Mouse (Mus musculus) left cerebral cortex, adult 9 months (tissue): Measurements from ENCODE around the gene Ercc6l2.

Source experiments
- DNase-seq, 2 experiments: peaks; one replicate each; pipeline ENCODE4 v3.0.0; 2022; ENCODE audit warnings: low spot score in 2 of 2

The Ercc6l2 gene

GRCm38 (mm10) chr13:63814746-63815681 lies at the start of gene Ercc6l2:
Gene Ercc6l2, plus strand, starts transcription at chr13:63815240.
- peak; percentile 98 to 99 for DNase-seq

GRCm38 (mm10) chr13:63766065-63766464 lies 49.0 kb upstream of the Ercc6l2 start:
- DNase-seq = no peak

GRCm38 (mm10) chr13:63771009-63771408 lies 44.0 kb upstream of the Ercc6l2 start:
- no peak for DNase-seq

- no peak for DNase-seq
Measured at GRCm38 (mm10) chr13:63778925-63779324, 36.1 kb upstream of the Ercc6l2 start.

GRCm38 (mm10) chr13:63779376-63780291 lies 35.4 kb upstream of the Ercc6l2 start:
- peak; percentile 1 to 58 for DNase-seq

GRCm38 (mm10) chr13:63792234-63792831 lies 22.7 kb upstream of the Ercc6l2 start:
- no peak for DNase-seq

GRCm38 (mm10) chr13:63793345-63794308 lies 21.4 kb upstream of the Ercc6l2 start:
- no peak for DNase-seq

- no peak for DNase-seq
Measured at GRCm38 (mm10) chr13:63798677-63799076, 16.4 kb upstream of the Ercc6l2 start.

GRCm38 (mm10) chr13:63799940-63800339 lies 15.1 kb upstream of the Ercc6l2 start:
- no peak for DNase-seq

GRCm38 (mm10) chr13:63801289-63801688 lies 13.8 kb upstream of the Ercc6l2 start:
- DNase-seq = no peak

GRCm38 (mm10) chr13:63807233-63807632 lies 7.8 kb upstream of the Ercc6l2 start:
- no peak for DNase-seq

GRCm38 (mm10) chr13:63807979-63808378 lies 7.1 kb upstream of the Ercc6l2 start:
- no peak for DNase-seq

- DNase-seq = no peak
Measured at GRCm38 (mm10) chr13:63811477-63811876, 3.6 kb upstream of the Ercc6l2 start.

GRCm38 (mm10) chr13:63815931-63816330 lies 891 bp downstream of the Ercc6l2 start:
- no peak for DNase-seq

GRCm38 (mm10) chr13:63845758-63846157 lies 30.7 kb downstream of the Ercc6l2 start:
- DNase-seq = no peak

GRCm38 (mm10) chr13:63850308-63851011 lies 35.4 kb downstream of the Ercc6l2 start:
- DNase-seq = no peak

GRCm38 (mm10) chr13:63872585-63873282 lies 57.7 kb downstream of the Ercc6l2 start:
- no peak for DNase-seq

GRCm38 (mm10) chr13:63877138-63877537 lies 62.1 kb downstream of the Ercc6l2 start:
- DNase-seq = no peak

GRCm38 (mm10) chr13:63879105-63879863 lies 64.2 kb downstream of the Ercc6l2 start:
- DNase-seq = no peak
